Mouse (Mus musculus): ENCODE results near the gene Slc2a13.

- no peak for TF ChIP-seq CTCF (IDR thresholded peaks at IDR 0.05; ENCODE audit: low read depth, low read length)
- TF ChIP-seq POLR2A (IDR thresholded peaks at IDR 0.05; ENCODE audit: borderline replicate concordance, low read depth, low read length), result no peak
Observed at GRCm38 (mm10) chr15:91301366-91301765, 271.7 kb downstream of the Slc2a13 start.
